Mouse (Mus musculus) gastrocnemius, adult 18-20 months (tissue): ENCODE results near the gene Tmem11. TPM values are rescaled to one million over a fixed set of nuclear protein-coding genes. Genes with fewer than 3 reads are reported as not detected.

ENCODE experiments used
- DNase-seq: peaks from one replicate; pipeline ENCODE4 v3.0.0; 2021; ENCODE audit warnings: low spot score
- total RNA-seq, 2 experiments: library from RNA; stranded (reverse); gene quantifications; 2 replicates each; pipeline ENCODE4 v1.2.3; 2021

The Tmem11 gene
- total RNA-seq, 2 experiments from 2014 or later = 41.0 to 42.9 TPM

GRCm38 (mm10) chr11:60830433-60831052 lies 48.5 kb downstream of the Tmem11 start, which contains the start of gene Dhrs7b:
Gene Dhrs7b (plus strand): TSS chr11:60830631.
- DNase-seq = peak; percentile 90

- DNase-seq = no peak
Observed at GRCm38 (mm10) chr11:60828903-60829302, 50.2 kb downstream of the Tmem11 start.

GRCm38 (mm10) chr11:60827241-60827945 lies 51.7 kb downstream of the Tmem11 start:
- no peak for DNase-seq

- DNase-seq = no peak
Observed at GRCm38 (mm10) chr11:60826700-60827099, 52.4 kb downstream of the Tmem11 start.

GRCm38 (mm10) chr11:60825191-60825590 lies 53.9 kb downstream of the Tmem11 start:
- no peak for DNase-seq

- DNase-seq = no peak
Observed at GRCm38 (mm10) chr11:60823771-60824170, 55.3 kb downstream of the Tmem11 start.

DNA sequence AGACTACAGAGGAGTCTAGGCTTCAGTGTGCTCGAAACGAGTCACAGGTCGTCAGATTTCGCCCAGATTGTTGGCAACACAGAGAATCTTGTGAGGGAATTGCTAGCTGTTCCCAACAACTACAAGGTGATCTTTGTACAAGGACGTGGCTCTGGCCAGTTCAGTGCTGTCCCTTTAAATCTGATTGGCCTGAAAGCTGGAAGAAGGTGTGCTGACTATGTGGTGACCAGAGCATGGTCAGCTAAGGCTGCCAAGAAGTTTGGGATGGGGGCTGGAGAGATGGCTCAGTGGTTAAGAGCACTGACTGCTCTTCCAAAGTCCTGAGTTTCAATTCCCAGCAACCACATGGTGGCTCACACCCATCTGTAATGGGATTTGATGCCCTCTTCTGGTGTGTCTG lies 62.7 kb downstream of the Tmem11 start:
- DNase-seq = no peak

Other genes with a start within 250 kb of the Tmem11 start
- gene Llgl1, start 179.5 kb downstream of the Tmem11 start, total RNA-seq = 1 to 10 TPM; 8.9 to 9.2 TPM
- gene Flii, start 152.0 kb downstream of the Tmem11 start, total RNA-seq = 100 to 1,000 TPM; 108 to 113 TPM
- 10 to 100 TPM; 75.2 to 94.4 TPM for gene Mief2, start 150.9 kb downstream of the Tmem11 start, total RNA-seq
- 1 to 10 TPM; 3.7 to 5.0 TPM for gene Top3a, start 101.9 kb downstream of the Tmem11 start, total RNA-seq
- 10 to 100 TPM; 18.4 to 18.5 TPM for gene Smcr8, start 101.7 kb downstream of the Tmem11 start, total RNA-seq
- 10 to 100 TPM; 10.6 to 13.9 TPM for gene Shmt1, start 67.6 kb downstream of the Tmem11 start, total RNA-seq
- gene Dhrs7b, start 48.6 kb downstream of the Tmem11 start, total RNA-seq = 10 to 100 TPM; 21.0 to 21.5 TPM
- 10 to 100 TPM in 1 of 2 experiments, 1 to 10 TPM in 1; 8.2 to 10.3 TPM for gene Natd1, start 35.5 kb upstream of the Tmem11 start, total RNA-seq
- gene Map2k3, start 52.8 kb upstream of the Tmem11 start, total RNA-seq = 100 to 1,000 TPM; 105 to 173 TPM
- 10 to 100 TPM; 48.6 to 67.1 TPM for gene Kcnj12, start 143.3 kb upstream of the Tmem11 start, total RNA-seq
- under 1 TPM in 1 of 2 experiments, not detected in 1; 0.43 TPM for gene Tnfrsf13b, start 247.5 kb upstream of the Tmem11 start, total RNA-seq